Mouse (Mus musculus): Measurements from ENCODE around the gene Ostm1. TPM values are rescaled to one million over a fixed set of nuclear protein-coding genes. Genes with fewer than 3 reads are reported as not detected.

The Ostm1 gene
- polyA plus RNA-seq, 1 experiment, result 0.34 TPM

- H3K27me3 ChIP-seq (ENCODE audit: control insufficient read depth), result peaks cover 100% of the 10 kb centered on the region
- H3K9me3 ChIP-seq (ENCODE audit: control insufficient read depth, low read length), result peaks cover 14% of the 10 kb centered on the region; the same call in 1 of the 2 replicates
- no peak overlapping the region for H3K4me3 ChIP-seq (replicated peaks)
- H3K36me3 ChIP-seq (ENCODE audit: control insufficient read depth), result no peaks in the 10 kb centered on the region
- TF ChIP-seq TAL1 (IDR thresholded peaks at IDR 0.05; ENCODE audit: low read length), result no peak
- TF ChIP-seq GATA1 (IDR thresholded peaks at IDR 0.05; ENCODE audit: low read length), result no peak
- no peaks in the 10 kb centered on the region for H3K4me1 ChIP-seq (ENCODE audit: control insufficient read depth)
Measured at GRCm38 (mm10) chr10:42572971-42573370, 10.7 kb upstream of the Ostm1 start.

- Histone ChIP-seq H3K9me3 (ENCODE audit: control insufficient read depth, low read length) (peaks cover 19% of the 10 kb centered on the region; the same call in 1 of the 2 replicates), H3K4me1 (ENCODE audit: control insufficient read depth) (no peaks in the 10 kb centered on the region; the same call in 1 of the 2 replicates), H3K4me3 (replicated peaks) (no peak overlapping the region), H3K36me3 (ENCODE audit: control insufficient read depth) (no peaks in the 10 kb centered on the region), H3K27me3 (ENCODE audit: control insufficient read depth) (peaks cover 100% of the 10 kb centered on the region)
- TF ChIP-seq TAL1 (IDR thresholded peaks at IDR 0.05; ENCODE audit: low read length) (no peak), GATA1 (IDR thresholded peaks at IDR 0.05; ENCODE audit: low read length) (no peak)
Measured at GRCm38 (mm10) chr10:42574639-42575038, 9.0 kb upstream of the Ostm1 start.

- no peak overlapping the region for H3K4me3 ChIP-seq (replicated peaks)
- H3K36me3 ChIP-seq (ENCODE audit: control insufficient read depth), result no peaks in the 10 kb centered on the region
- H3K4me1 ChIP-seq (ENCODE audit: control insufficient read depth), result no peaks in the 10 kb centered on the region; the same call in 1 of the 2 replicates
- TF ChIP-seq TAL1 (IDR thresholded peaks at IDR 0.05; ENCODE audit: low read length) (no peak), GATA1 (IDR thresholded peaks at IDR 0.05; ENCODE audit: low read length) (no peak)
- peaks cover 36% of the 10 kb centered on the region; the same call in 1 of the 2 replicates for H3K9me3 ChIP-seq (ENCODE audit: control insufficient read depth, low read length)
- peaks cover 100% of the 10 kb centered on the region for H3K27me3 ChIP-seq (ENCODE audit: control insufficient read depth)
Measured at GRCm38 (mm10) chr10:42577525-42578280, 5.9 kb upstream of the Ostm1 start.

- H3K4me3 ChIP-seq (replicated peaks), result no peak overlapping the region
- peaks cover 100% of the 10 kb centered on the region for H3K27me3 ChIP-seq (ENCODE audit: control insufficient read depth)
- TF ChIP-seq GATA1 (IDR thresholded peaks at IDR 0.05; ENCODE audit: low read length) (no peak), TAL1 (IDR thresholded peaks at IDR 0.05; ENCODE audit: low read length) (no peak)
- peaks cover 2% of the 10 kb centered on the region; the same call in 1 of the 2 replicates for H3K4me1 ChIP-seq (ENCODE audit: control insufficient read depth)
- H3K36me3 ChIP-seq (ENCODE audit: control insufficient read depth), result no peaks in the 10 kb centered on the region
- H3K9me3 ChIP-seq (ENCODE audit: control insufficient read depth, low read length), result peaks cover 38% of the 10 kb centered on the region; the same call in 1 of the 2 replicates
Measured at GRCm38 (mm10) chr10:42578281-42578675, 5.3 kb upstream of the Ostm1 start.

DNA sequence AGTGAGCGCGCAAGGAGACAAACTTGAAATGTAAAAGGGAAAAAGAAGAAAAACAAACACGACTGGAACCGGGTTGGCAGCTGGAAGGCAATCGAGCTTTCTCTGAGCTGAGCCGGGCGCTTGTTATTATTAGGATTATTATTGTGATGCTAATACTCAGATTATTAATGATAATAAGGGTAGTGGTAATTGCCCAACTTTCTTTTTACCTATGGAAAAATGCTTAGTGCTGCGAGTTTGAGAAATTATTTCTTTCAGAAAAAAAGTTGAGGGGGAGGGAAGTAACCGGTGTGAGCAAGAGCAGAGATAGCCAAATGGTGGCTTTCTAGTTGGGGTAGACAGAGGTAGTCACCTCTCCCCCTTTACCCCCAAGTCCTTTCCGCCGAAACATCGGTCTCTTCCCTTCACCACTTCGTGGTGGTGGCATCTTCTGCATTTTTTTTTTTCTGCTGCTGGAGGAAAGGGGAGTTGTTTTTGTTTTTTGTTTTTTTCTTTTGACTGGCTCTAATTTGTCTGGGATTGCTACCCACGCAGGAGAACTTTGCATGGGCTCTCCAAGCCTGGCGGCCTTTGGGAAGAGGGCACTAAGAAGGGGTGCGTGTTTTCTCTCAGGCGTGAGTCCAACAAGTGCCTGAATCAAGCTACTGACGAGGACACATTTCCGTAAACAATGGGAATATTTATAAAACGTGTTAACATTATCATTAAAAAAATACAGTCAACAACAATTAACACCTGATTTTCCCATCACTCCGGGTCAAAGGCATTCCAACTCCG lies 4.7 kb upstream of the Ostm1 start:
- Histone ChIP-seq H3K4me1 (ENCODE audit: control insufficient read depth) (peaks cover 2% of the 10 kb centered on the region; the same call in 1 of the 2 replicates), H3K4me3 (replicated peaks) (no peak overlapping the region), H3K27me3 (ENCODE audit: control insufficient read depth) (peaks cover 100% of the 10 kb centered on the region), H3K36me3 (ENCODE audit: control insufficient read depth) (no peaks in the 10 kb centered on the region), H3K9me3 (ENCODE audit: control insufficient read depth, low read length) (peaks cover 39% of the 10 kb centered on the region; the same call in 1 of the 2 replicates)
- TF ChIP-seq GATA1 (IDR thresholded peaks at IDR 0.05; ENCODE audit: low read length), result no peak
- TF ChIP-seq TAL1 (IDR thresholded peaks at IDR 0.05; ENCODE audit: low read length), result no peak

DNA sequence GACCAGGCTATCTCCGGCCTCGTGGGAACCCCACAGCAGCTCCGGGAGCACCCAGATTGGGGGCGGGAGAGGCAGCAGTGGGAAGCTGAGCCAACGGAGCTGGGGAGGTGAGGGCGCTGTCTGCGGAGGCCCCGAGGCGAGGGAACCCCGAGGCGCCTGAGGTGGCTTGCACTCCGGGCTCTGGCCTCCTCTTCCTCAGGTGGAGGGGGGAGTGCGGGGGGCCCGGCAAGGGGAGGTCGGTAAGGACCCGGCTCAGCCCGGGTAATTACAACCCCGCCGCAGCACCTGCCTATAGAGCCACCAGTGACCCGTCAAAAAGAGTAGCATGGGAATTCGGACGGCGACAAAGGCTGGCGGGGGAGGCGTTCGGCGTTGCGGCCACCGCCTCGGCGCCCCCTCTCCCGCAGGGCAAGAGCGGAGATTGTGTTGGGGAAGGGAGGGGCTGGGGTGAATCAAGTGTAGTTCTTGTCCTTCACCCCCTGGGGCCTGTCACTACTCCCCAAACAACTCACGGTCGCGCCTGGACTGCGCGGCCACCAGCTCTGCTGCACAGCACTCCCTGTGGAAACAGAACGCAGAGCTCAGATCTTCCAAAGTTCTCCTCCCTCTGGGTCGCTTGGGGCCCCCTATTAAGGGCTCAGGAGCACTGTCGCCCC lies 4.0 kb upstream of the Ostm1 start:
- Histone ChIP-seq H3K36me3 (ENCODE audit: control insufficient read depth) (no peaks in the 10 kb centered on the region), H3K4me3 (replicated peaks) (no peak overlapping the region), H3K27me3 (ENCODE audit: control insufficient read depth) (peaks cover 100% of the 10 kb centered on the region), H3K4me1 (ENCODE audit: control insufficient read depth) (peaks cover 5% of the 10 kb centered on the region), H3K9me3 (ENCODE audit: control insufficient read depth, low read length) (peaks cover 45% of the 10 kb centered on the region; the same call in 1 of the 2 replicates)
- TF ChIP-seq GATA1 (IDR thresholded peaks at IDR 0.05; ENCODE audit: low read length), result no peak
- TF ChIP-seq TAL1 (IDR thresholded peaks at IDR 0.05; ENCODE audit: low read length), result no peak

GRCm38 (mm10) chr10:42580131-42580950 lies 3.3 kb upstream of the Ostm1 start:
- TF ChIP-seq TAL1 (IDR thresholded peaks at IDR 0.05; ENCODE audit: low read length) (no peak), GATA1 (IDR thresholded peaks at IDR 0.05; ENCODE audit: low read length) (no peak)
- Histone ChIP-seq H3K4me1 (ENCODE audit: control insufficient read depth) (peaks cover 5% of the 10 kb centered on the region), H3K36me3 (ENCODE audit: control insufficient read depth) (no peaks in the 10 kb centered on the region), H3K27me3 (ENCODE audit: control insufficient read depth) (peaks cover 100% of the 10 kb centered on the region), H3K4me3 (replicated peaks) (no peak overlapping the region), H3K9me3 (ENCODE audit: control insufficient read depth, low read length) (peaks cover 46% of the 10 kb centered on the region; the same call in 1 of the 2 replicates)

DNA sequence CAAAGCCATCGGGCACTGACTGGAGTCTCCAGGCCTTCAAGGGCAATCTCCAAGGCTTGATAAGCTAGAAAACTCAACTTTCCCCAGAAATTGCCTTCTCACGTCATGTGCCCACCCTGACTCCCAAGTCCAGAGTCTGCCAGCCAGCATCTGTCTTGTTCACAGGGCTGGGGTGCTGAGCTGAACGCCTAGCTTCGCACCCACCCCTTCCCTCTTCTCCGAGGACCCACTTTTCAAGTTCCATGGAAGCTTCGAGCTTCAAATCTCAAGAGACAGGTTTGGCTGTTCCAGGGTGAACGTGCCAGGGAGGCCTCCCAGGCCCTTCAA lies 2.7 kb upstream of the Ostm1 start:
- Histone ChIP-seq H3K27me3 (ENCODE audit: control insufficient read depth) (peaks cover 100% of the 10 kb centered on the region), H3K4me3 (replicated peaks) (no peak overlapping the region), H3K9me3 (ENCODE audit: control insufficient read depth, low read length) (peaks cover 46% of the 10 kb centered on the region; the same call in 1 of the 2 replicates), H3K4me1 (ENCODE audit: control insufficient read depth) (peaks cover 5% of the 10 kb centered on the region), H3K36me3 (ENCODE audit: control insufficient read depth) (no peaks in the 10 kb centered on the region)
- TF ChIP-seq GATA1 (IDR thresholded peaks at IDR 0.05; ENCODE audit: low read length) (no peak), TAL1 (IDR thresholded peaks at IDR 0.05; ENCODE audit: low read length) (no peak)
